7 mouse cellular contexts compared by ENCODE assay signal in the genomic region with DNA sequence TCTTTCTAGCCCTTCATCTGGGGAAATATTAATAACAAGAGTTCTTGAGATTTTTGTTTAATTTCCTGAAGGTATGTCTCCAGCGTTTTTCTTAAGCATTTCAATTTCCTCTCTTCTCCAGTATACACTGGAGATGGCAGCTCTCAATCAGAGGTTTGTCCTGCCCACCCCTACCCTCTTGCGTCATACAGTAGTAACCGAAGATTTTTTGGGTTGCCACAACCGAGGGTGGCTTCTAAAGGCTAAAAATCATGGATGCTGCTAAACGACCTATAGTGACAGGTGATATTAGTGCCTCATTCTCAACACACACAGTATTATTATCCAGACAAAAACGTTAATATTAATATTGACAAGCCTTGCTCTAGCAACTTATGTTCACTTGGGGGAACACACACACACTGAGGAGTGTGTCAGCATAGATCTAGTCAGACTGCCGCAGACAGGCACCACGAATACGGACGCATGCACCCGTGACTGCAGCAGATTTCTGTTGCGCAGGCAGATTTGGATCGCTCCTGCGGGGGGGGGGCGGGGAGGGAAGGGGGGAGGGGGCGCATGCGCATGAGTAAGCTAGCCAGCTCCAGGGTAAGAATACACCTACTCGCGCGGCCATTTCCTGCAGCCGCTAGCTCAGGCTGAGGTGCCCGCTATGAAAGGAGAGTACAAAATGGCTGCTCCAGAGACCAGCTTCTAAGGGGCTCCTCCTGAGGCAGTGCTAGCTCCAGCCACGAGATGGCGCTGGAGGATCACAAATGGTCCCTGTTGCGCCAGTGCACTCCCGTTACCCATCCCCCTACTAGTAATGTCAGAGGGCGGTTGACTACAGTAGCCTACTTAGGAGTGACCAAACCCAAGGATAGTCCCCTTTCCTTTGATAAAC. TPM values are rescaled to one million over a fixed set of nuclear protein-coding genes. Genes with fewer than 3 reads are reported as not detected.
DNase-seq lines count a peak whose midpoint lies in the region; ATAC-seq lines count a peak whose summit lies in the region.

No protein-coding gene starts in this region.

- peak overlapping the region; percentile 46 for H3K4me3 ChIP-seq in limb, embryonic 10.5 days
- peak overlapping the region; percentile 35 for H3K4me3 ChIP-seq in midbrain, embryonic 13.5 days (replicated peaks)

- whole genome bisulfite sequencing in limb, embryonic 10.5 days, result 14% methylated on average over 25 of the region's 27 CpGs
- WGBS in midbrain, embryonic 13.5 days, result 19% methylated on average over 26 of the region's 27 CpGs

- 0 out of 2 replicates have a peak overlapping the region, but pooled peaks have one; percentile 58 for H3K27ac ChIP-seq in limb, embryonic 10.5 days
- H3K27ac ChIP-seq in midbrain, embryonic 13.5 days, result peak overlapping the region; percentile 82

- ATAC-seq in granulocyte monocyte progenitor cell, adult 5-6 weeks (replicated peaks; ENCODE audit: poor library complexity, severe bottlenecking), result peak; percentile 97
- peak; percentile 100 for ATAC-seq in midbrain, embryonic 13.5 days

- H3K9me3 ChIP-seq in limb, embryonic 10.5 days (replicated peaks), result no peaks in the 10 kb centered on the region
- no peaks in the 10 kb centered on the region for H3K9me3 ChIP-seq in midbrain, embryonic 13.5 days

- H3K36me3 ChIP-seq in limb, embryonic 10.5 days, result no peaks in the 10 kb centered on the region
- no peaks in the 10 kb centered on the region for H3K36me3 ChIP-seq in midbrain, embryonic 13.5 days

- peaks cover 58% of the 10 kb centered on the region for H3K27me3 ChIP-seq in limb, embryonic 10.5 days (ENCODE audit: low read depth, poor library complexity, severe bottlenecking)
- no peaks in the 10 kb centered on the region for H3K27me3 ChIP-seq in midbrain, embryonic 13.5 days

- DNase-seq in adrenal gland, adult 8-10 months, result peak; percentile 86
- peak; percentile 90 for DNase-seq in embryo, embryonic 9.5 days (ENCODE audit: extremely low spot score)
- DNase-seq in kidney, adult 11 months, result peak; percentile 95
- DNase-seq in limb, embryonic 10.5 days (ENCODE audit: low spot score), result peak; percentile 90
- peak; percentile 76 for DNase-seq in spleen, adult 12 weeks (ENCODE audit: low spot score)

- peak overlapping the region; percentile 39; the same call in 1 of the 2 replicates for H3K9ac ChIP-seq in midbrain, embryonic 13.5 days (replicated peaks)

- H3K4me1 ChIP-seq in limb, embryonic 10.5 days, result no peaks in the 10 kb centered on the region
- no peaks in the 10 kb centered on the region for H3K4me1 ChIP-seq in midbrain, embryonic 13.5 days (replicated peaks)

- peak overlapping the region; percentile 51 for H3K4me2 ChIP-seq in midbrain, embryonic 13.5 days (replicated peaks)

RNA-seq across cellular contexts. Expression of gene Zfp185, which starts 20.7 kb away (rescaled TPM):
- total RNA-seq in adrenal gland, adult 8-10 months (2022), result 1 to 10 TPM; 1.6 to 3.2 (median 2.2) TPM
- not detected in 2 replicates for total RNA-seq in granulocyte monocyte progenitor cell, adult 5-6 weeks (2014; fragmentation: Nextera tagmentation)
- total RNA-seq in granulocyte monocyte progenitor cell, adult 5-6 weeks (2017), result not detected in 2 replicates
- polyA plus RNA-seq in limb, embryonic 10.5 days (2016; fragmentation: Nextera tagmentation; extraction: Ambion mirVana), result 2.5 and 3.9 TPM in 2 replicates
- 0.48 and 0.97 TPM in 2 replicates for polyA plus RNA-seq in midbrain, embryonic 13.5 days (2015; fragmentation: Nextera tagmentation; extraction: Ambion mirVana)

RNA-seq across cellular contexts. Expression of gene Pnma5, which starts 29.1 kb away (rescaled TPM):
- under 1 TPM; 0.18 to 0.51 (median 0.42) TPM for total RNA-seq in adrenal gland, adult 8-10 months (2022)
- total RNA-seq in granulocyte monocyte progenitor cell, adult 5-6 weeks (2014; fragmentation: Nextera tagmentation), result not detected in 2 replicates
- total RNA-seq in granulocyte monocyte progenitor cell, adult 5-6 weeks (2017), result not detected in 2 replicates
- not detected in 2 replicates for polyA plus RNA-seq in limb, embryonic 10.5 days (2016; fragmentation: Nextera tagmentation; extraction: Ambion mirVana)
- not detected in 2 replicates for polyA plus RNA-seq in midbrain, embryonic 13.5 days (2015; fragmentation: Nextera tagmentation; extraction: Ambion mirVana)

RNA-seq across cellular contexts. Expression of gene Pnma3, which starts 56.7 kb away (rescaled TPM):
- total RNA-seq in adrenal gland, adult 8-10 months (2022), result under 1 TPM; 0.20 to 1.00 (median 0.65) TPM
- total RNA-seq in granulocyte monocyte progenitor cell, adult 5-6 weeks (2014; fragmentation: Nextera tagmentation), result not detected in 2 replicates
- not detected in 2 replicates for total RNA-seq in granulocyte monocyte progenitor cell, adult 5-6 weeks (2017)
- polyA plus RNA-seq in limb, embryonic 10.5 days (2016; fragmentation: Nextera tagmentation; extraction: Ambion mirVana), result 0.10 and 0.11 TPM in 2 replicates
- polyA plus RNA-seq in midbrain, embryonic 13.5 days (2015; fragmentation: Nextera tagmentation; extraction: Ambion mirVana), result 2.3 and 2.6 TPM in 2 replicates

Comparison
In these comparisons a context has a peak if more than half of its experiments do, and no peak if none do; other contexts are left out.
1. Peak in every context shown above with its lines: DNase-seq, ATAC-seq, H3K4me3 ChIP-seq and H3K27ac ChIP-seq.